9 mouse cellular contexts compared by ENCODE assay signal in genomic region chr11:45805312-45805772, GRCm38 (mm10). TPM values are rescaled to one million over a fixed set of nuclear protein-coding genes. Genes with fewer than 3 reads are reported as not detected.
A peak's percentile ranks its signal among the peaks of the same experiment; 100 is the strongest.
DNase-seq lines count a peak whose midpoint lies in the region; ATAC-seq and TF ChIP-seq lines count a peak whose summit lies in the region.
"Had no signal": no experiment of that assay in that cellular context is flagged by ENCODE, and none has a peak within 500 bp of the region (broad histone marks: within the 10 kb centered on the region; RNA-seq: fewer than 3 reads in every experiment).

No protein-coding gene starts in this region.

- peaks cover 4% of the 10 kb centered on the region; the same call in 1 of the 2 replicates for H3K4me1 ChIP-seq in bone marrow, adult 2 months (ENCODE audit: control insufficient read depth, insufficient read depth, low read length)
- H3K4me1 ChIP-seq in intestine, postnatal 0 days (replicated peaks; ENCODE audit: control insufficient read depth, insufficient read depth, low read length) = peaks cover 11% of the 10 kb centered on the region; the same call in 1 of the 2 replicates

- H3K27me3 ChIP-seq in intestine, postnatal 0 days (replicated peaks; ENCODE audit: control insufficient read depth, insufficient read depth, low read length) = no peaks in the 10 kb centered on the region

- peak; percentile 89 for ATAC-seq in intestine, postnatal 0 days
- peak; percentile 79 for ATAC-seq in megakaryocyte progenitor cell, adult 5-6 weeks (replicated peaks; ENCODE audit: poor library complexity)

- DNase-seq in adrenal gland, adult 2 months = peak; percentile 52
- no peak for DNase-seq in adrenal gland, postnatal 25 days
- DNase-seq in T-cell, adult 2 months (ENCODE audit: low spot score) = no peak
- no peak for DNase-seq in layer of hippocampus, postnatal 25 days (ENCODE audit: extremely low spot score in 1 of 2, low spot score in 1 of 2)
- no peak for DNase-seq in cerebellum, adult 8-10 months
- DNase-seq: layer of hippocampus, adult 9-11 months had no signal

- peak overlapping the region; percentile 24; the same call in 1 of the 2 replicates for H3K27ac ChIP-seq in bone marrow, adult 2 months (ENCODE audit: control insufficient read depth, insufficient read depth, low read depth, low read length, poor library complexity)
- H3K27ac ChIP-seq in intestine, postnatal 0 days (ENCODE audit: low read depth, low read length) = peak overlapping the region; percentile 96

- WGBS in bone marrow, adult 2 months = 44% methylated on average over 6 of the region's 6 CpGs
- 24% methylated on average over 6 of the region's 6 CpGs for WGBS in intestine, postnatal 0 days

- no peak for TF ChIP-seq CTCF in bone marrow, adult 2 months (IDR thresholded peaks at IDR 0.05; ENCODE audit: control insufficient read depth, insufficient read depth, low read length)
- TF ChIP-seq CTCF in intestine, postnatal 0 days (IDR thresholded peaks at IDR 0.05; ENCODE audit: low read depth) = no peak

- no peak overlapping the region for H3K9ac ChIP-seq in intestine, postnatal 0 days (ENCODE audit: low read depth, low read length)

- TF ChIP-seq POLR2A in bone marrow, adult 2 months (IDR thresholded peaks at IDR 0.05; ENCODE audit: borderline replicate concordance, control insufficient read depth, low read depth, low read length) = no peak

- H3K4me2 ChIP-seq in intestine, postnatal 0 days (replicated peaks; ENCODE audit: low read depth) = no peak overlapping the region

- no peaks in the 10 kb centered on the region for H3K36me3 ChIP-seq in intestine, postnatal 0 days (ENCODE audit: control insufficient read depth, insufficient read depth)

- no peaks in the 10 kb centered on the region for H3K9me3 ChIP-seq in intestine, postnatal 0 days (ENCODE audit: control insufficient read depth)

- no peak overlapping the region for H3K4me3 ChIP-seq in bone marrow, adult 2 months (replicated peaks; ENCODE audit: control insufficient read depth, low read depth, low read length)
- no peak overlapping the region for H3K4me3 ChIP-seq in intestine, postnatal 0 days (ENCODE audit: low read depth, low read length)

RNA-seq across cellular contexts. Expression of gene Clint1, which starts 46.5 kb away (rescaled TPM):
- total RNA-seq in adrenal gland, adult 2 months (2021) = 10 to 100 TPM; 61.2 to 99.1 TPM
- 26.1 and 41.4 TPM in 2 replicates for polyA plus RNA-seq in adrenal gland, adult 2 months (2012; rRNA removed)
- 77.7 and 83.5 TPM in 2 replicates for total RNA-seq in adrenal gland, postnatal 25 days (2021)
- 23.7 and 25.6 TPM in 2 replicates for polyA plus RNA-seq in bone marrow, adult 2 months (2011; ENCODE audit: insufficient read depth, insufficient read length, low replicate concordance, missing spikeins)
- 171 and 185 TPM in 2 replicates for polyA plus RNA-seq in intestine, postnatal 0 days (2015; fragmentation: Nextera tagmentation; extraction: Ambion mirVana)
- total RNA-seq in megakaryocyte progenitor cell, adult 5-6 weeks (2015) = 130 and 133 TPM in 2 replicates
- total RNA-seq in megakaryocyte progenitor cell, adult 5-6 weeks (2017) = 133 and 160 TPM in 2 replicates
- 10 to 100 TPM; 51.9 to 56.1 TPM for total RNA-seq in layer of hippocampus, postnatal 25 days (2021)
